ENCODE assay signal across 17 mouse cellular contexts in the genomic region with DNA sequence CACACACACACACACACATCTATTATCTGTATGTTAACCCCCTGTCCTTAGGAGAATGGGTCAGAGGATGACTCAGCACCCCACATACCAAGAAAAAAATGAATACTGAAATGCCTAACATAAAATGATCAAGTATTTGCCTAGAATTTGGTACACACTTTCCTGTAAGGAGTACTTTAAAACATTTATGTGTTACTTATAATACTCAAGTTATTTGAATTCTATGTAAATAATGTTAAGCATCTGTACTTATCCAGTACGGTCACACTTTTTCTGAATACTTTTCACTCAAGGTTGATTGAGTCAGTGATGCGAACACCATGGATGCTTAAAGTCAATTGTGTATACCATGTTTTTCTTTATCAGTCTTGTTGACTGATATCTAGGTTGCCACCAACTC. TPM values are rescaled to one million over a fixed set of nuclear protein-coding genes. Genes with fewer than 3 reads are reported as not detected.
"Had no signal": no experiment of that assay in that cellular context is flagged by ENCODE, and none has a peak within 500 bp of the region (broad histone marks: within the 10 kb centered on the region; RNA-seq: fewer than 3 reads in every experiment).

No protein-coding gene starts in this region.

- H3K4me3 ChIP-seq: neural tube, embryonic 13.5 days; neural tube, embryonic 15.5 days; stomach, embryonic 15.5 days had no signal

- H3K4me1 ChIP-seq: stomach, embryonic 15.5 days had no signal

- H3K9ac ChIP-seq: neural tube, embryonic 13.5 days; neural tube, embryonic 15.5 days; stomach, embryonic 15.5 days had no signal

- H3K27me3 ChIP-seq: neural tube, embryonic 13.5 days; neural tube, embryonic 15.5 days; stomach, embryonic 15.5 days had no signal

- H3K27ac ChIP-seq: neural tube, embryonic 13.5 days; neural tube, embryonic 15.5 days; stomach, embryonic 15.5 days; stomach, postnatal 0 days had no signal

- H3K4me2 ChIP-seq: neural tube, embryonic 13.5 days; neural tube, embryonic 15.5 days; stomach, embryonic 15.5 days had no signal

- DNase-seq: retina, postnatal 1 day; right cerebral cortex, adult 18-20 months; right cerebral cortex, postnatal 14 days; right cerebral cortex, postnatal 25 days; right cerebral cortex, postnatal 4 days; spleen, adult 18-20 months; thymus, adult 18-20 months; thymus, adult 2 months; thymus, postnatal 14 days; thymus, postnatal 25 days; thymus, postnatal 36 days; thymus, postnatal 4 days had no signal

- H3K36me3 ChIP-seq: stomach, embryonic 15.5 days had no signal

- H3K9me3 ChIP-seq: neural tube, embryonic 13.5 days; neural tube, embryonic 15.5 days; stomach, embryonic 15.5 days had no signal

RNA-seq across cellular contexts. Expression of gene Lrrn1, which starts 32.7 kb away (rescaled TPM):
- total RNA-seq: neutrophil, adult 5-6 weeks had no signal
